Mouse (Mus musculus) left cerebral cortex, postnatal 10 days (tissue): Measurements from ENCODE around the gene Dgkb. TPM values are rescaled to one million over a fixed set of nuclear protein-coding genes. Genes with fewer than 3 reads are reported as not detected.

ENCODE experiments used
- DNase-seq, 2 experiments: peaks; one replicate each; pipeline ENCODE4 v3.0.0; 2021 to 2022; ENCODE audit warnings: low spot score in 2 of 2, mixed read lengths in 1 of 2; ENCODE audit errors: extremely low spot score in 1 of 2
- intact Hi-C: fragments of 180-260 bp; cut with DNase I; formaldehyde crosslinking; loops from one replicate; pipeline ENCODE4 v1.15.1; 2025
- total RNA-seq, 2 experiments: library from RNA; stranded (reverse); gene quantifications; 2 replicates each; pipeline ENCODE4 v1.2.3; 2021

The Dgkb gene
- total RNA-seq, 2 experiments from 2014 or later, result 52.7 to 58.3 TPM

DNA sequence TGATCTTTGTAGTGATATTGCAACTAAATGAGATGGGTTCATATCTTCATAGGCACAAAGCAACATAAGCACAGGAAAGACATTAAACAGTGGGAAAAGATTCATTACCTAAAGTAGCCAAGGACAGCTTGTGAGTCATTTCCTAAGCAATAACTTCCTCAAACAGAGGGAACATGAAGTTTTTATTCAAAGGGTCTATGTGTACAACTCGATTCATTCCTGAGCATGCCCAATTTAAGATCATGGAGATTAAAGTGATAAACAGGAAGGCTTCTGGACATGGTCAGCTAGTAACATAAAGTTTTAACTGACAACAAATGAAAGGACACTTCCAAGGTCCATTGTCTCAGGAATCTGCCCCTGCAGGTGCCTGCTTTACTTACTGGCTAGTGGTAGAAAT, 167.8 kb downstream of the Dgkb start:
- intact Hi-C loops, result no loop called here
- no peak for DNase-seq

DNA sequence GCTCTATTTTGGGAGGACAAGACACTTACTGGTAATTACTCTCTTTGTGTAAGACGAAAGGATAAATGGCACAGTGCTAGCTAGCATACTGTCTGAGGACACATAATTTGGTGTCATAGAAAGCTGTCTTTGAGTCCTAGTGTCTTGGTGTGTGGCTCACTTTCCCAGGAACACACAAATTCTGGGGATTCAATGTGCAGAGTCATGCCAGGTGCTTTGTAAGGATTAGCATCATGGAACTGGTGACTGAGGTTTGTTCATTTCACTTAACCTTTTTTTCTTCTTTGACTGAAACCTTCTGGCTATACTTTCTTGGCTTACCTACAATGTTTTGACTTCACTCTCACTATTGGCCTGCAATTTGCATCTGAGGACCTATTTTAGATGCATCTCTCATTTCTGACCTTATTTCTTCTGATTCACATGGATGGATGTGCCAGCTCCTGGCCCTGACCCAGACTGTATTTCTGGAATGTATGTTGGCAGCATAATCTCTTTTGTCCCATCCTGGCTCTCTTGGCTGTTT, 170.6 kb downstream of the Dgkb start:
- intact Hi-C loops, result no loop called here
- DNase-seq, result no peak

DNA sequence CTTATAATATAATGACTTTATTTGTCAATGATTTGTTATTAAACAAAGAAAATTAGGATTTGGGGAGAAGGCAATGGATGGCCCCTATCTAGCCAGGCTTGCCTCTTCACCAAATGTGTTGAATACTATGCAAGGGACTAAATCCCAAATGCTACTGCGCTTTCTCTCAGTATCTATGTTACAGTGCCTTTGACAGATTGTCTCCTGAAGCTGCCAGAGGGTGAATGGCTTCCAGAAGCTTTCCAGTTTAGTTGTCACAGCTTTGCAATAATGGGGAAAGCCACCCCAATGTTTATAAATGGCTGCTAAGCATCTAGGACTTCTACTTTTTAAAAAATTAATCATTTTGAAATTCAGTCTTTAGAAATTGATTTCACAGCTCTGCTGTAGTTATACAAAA, 175.7 kb downstream of the Dgkb start:
- intact Hi-C loops, result no loop called here

DNA sequence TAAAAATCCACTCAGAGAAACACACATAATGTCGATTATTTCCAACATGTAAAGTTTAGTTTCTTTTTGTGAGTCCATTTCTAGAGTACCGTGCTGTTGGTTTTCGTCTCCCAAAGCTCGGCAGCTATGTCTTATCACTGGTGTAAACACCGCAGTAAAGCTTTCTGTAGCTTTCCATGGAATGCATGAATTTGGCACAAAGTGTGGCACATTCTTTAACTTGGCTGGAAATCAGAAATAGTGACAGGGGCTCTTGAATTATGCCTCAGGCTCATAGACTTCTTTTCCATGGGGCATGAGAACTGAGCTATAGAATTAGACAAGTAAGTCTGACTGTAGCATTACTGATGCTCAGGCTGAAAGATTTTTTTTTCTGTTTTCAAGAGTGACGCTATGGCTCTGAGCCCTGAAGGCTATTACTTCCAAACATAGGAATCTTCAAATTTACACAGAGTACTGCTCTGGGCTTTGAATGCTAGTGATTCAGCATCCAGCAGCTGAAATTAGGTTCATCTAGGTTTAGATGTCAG, 179.0 kb downstream of the Dgkb start:
- DNase-seq, result no peak
- intact Hi-C loops, result no loop called here

More for the DNA sequence above, 175.7 kb downstream of the Dgkb start:
- DNase-seq, result no peak

DNA sequence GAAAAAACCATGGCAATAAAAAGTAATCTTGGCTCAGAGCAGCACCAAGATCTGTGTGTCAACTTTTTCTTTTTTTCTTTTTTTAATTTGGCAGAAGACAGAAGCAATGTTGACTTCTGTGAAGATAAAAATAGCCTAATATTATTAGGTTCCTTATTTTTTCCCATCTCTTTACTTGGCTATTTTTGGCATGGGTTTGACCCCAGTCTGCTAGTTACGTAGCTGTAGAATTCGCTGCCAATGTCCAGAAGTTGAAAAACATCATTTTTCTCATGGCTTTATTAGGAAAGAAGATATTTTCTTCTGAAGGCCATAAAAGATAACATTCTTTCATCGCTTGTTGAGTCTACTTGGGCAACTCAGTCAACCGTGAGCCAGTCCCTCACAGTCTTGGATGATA, 200.1 kb downstream of the Dgkb start:
- intact Hi-C loops, result no loop called here
- DNase-seq, result no peak

DNA sequence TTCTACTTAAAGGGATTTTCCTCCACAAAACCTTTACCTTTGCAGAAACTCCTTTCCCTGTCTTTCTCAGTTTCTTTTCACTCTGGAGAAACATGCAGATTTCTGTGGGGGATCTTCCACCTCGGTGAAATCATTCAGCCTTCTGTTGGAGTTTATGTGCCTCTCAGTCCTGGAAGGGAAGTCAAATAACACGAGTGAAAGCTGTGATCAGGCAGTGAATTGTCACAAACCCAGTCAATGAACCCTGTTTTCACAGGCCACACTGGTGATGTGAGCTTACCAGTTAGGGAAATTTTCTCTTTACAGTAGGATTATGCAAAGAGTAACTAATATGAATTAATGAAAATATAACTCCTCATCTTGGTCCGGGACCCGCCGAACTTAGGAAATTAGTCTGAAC, 229.7 kb downstream of the Dgkb start:
- intact Hi-C loops, result no loop called here
- no peak for DNase-seq

DNA sequence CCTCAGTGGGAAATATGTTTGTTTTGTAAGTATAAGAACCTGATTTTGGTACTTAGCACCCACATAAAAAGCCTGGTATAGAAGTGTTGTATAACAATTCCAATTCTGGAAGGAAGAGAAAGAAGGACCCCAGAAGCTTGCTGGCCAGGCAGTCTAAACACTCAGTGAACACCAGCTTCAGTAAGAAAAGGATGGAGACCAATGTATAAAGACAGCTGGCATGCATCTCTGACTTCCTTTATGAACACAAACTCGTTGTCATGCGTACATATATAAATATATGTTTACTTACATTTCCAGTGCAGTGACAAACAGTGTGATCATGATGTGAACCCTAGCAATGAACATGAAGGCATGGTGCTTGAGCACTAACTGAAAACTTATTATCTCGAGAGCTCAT, 270.7 kb downstream of the Dgkb start:
- no peak for DNase-seq
- intact Hi-C loops, result no loop called here

DNA sequence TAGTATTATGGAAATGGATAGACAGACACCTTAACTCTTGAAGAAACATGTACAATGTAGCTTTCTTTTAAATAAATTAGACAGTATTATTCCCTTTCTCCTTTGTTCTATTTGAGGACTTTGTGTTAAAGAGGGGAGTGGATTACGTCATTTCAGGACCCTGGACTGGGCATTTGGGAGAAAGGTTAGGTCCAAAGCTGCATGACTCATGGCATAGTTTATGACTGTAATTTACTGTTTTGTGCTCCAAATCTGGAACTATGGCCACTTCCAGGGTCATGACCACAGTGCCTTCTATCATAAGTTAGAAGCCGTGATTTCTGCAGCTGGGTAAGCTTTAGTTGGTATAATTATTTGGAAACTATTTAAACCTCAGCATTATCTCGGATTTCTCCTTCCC, 294.4 kb downstream of the Dgkb start:
- DNase-seq, result no peak
- intact Hi-C loops, result loop anchor here (10.0 kb wide), 4 partner anchors 227 to 1397 kb away; no protein-coding TSS in a partner anchor

DNA sequence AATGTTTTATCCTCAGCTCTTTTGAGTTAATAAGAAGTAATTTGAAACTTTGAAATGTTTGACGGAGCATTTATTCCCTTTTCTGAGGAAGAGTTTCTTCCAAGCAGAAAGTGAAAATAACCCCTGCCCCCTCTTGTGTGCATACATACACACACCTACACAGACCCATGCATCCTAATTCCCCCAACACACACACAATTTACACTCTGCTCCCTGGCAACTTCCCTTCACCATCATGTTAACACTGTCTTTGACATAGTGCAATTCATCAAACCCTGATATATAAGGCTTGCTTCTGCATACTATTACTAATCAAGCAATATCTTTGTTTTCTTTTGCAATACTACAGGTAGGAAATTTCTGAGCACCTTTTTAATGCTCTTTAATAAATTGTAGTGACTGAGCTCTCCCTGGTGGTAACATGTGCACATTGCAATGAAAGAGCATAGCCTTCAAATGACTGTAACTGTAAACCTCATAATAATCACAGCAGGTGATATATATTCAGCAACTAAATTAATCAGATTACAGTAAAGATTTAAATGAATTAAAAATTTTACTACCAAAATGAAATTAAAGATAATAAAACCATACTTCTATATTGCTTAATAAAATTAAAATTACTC, 297.6 kb downstream of the Dgkb start:
- intact Hi-C loops, result loop anchor here (10.0 kb wide), 4 partner anchors 230 to 1400 kb away; no protein-coding TSS in a partner anchor
- DNase-seq, result peak in 1 of 2 experiments; percentile 11

DNA sequence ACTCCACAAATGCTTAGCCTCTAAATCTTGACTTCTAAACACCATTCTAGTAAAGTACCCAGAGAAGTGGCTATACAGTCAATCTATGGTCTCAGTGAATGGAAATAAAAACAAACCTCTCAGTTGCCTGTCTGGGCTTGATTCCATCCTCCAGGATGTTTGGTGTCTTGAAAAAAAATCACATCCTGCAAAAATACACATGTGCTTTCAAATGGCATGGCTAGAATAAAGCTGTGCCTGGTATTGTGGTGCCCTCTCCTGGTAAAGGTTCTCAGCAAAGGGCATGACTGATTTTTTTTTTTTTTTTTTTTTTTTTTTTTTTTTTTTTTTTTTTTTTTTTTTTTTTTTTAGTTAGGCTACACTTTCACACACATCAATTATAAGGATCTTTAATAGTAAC, 306.0 kb downstream of the Dgkb start:
- DNase-seq, result peak; percentile 16 to 27
- intact Hi-C loops, result no loop called here

DNA sequence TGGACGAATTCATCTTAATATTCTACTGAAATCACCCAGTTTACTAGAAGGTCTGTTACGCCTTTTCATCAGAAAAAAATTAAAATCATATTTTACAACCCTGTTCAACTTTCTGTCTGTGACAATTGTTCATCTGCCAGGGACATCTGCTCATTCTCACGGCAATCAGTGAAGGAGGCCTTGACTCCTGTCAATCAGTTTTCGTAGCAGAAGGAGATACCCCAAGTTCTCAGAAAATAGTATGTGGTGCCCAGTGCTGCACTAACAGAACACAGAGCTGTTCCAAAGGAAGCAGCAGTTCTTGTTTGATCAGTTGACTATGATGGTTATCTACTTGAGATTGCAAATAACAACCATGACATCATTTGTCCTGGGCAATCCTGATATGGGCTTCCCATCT, 307.8 kb downstream of the Dgkb start:
- DNase-seq, result no peak
- intact Hi-C loops, result no loop called here

DNA sequence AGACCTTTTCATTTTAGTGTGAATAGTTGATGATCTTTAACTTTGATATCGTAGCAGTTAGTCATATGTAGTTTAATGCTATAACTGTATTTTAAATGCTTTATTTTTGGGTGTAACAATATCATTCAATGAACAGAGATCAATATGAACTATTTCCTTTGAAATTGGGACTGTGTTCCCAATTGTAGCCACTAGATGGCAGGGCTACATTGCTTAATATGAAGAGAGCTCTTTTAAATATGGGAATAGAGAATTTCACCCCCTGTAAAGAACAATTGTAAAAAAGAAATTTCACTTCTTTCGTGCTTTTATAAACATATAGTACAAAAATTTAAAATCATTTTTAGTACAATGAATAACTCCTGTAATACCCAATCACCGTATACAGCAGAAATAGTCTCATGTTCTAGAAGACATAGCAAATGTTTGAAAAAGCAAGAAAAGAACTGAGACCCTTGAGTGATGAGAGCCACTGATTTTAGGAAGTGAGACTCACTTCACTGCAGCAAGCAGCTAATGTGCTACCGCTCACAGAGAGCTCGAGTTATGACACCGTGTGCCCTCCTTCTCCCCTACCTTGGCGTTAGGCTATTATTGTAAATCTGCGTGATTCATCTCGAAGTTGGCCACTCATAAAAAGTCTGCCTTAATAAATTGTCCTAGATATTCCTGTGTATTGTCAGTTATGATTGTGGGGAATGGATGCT, 312.8 kb downstream of the Dgkb start:
- peak; percentile 17 to 59 for DNase-seq
- intact Hi-C loops, result no loop called here

DNA sequence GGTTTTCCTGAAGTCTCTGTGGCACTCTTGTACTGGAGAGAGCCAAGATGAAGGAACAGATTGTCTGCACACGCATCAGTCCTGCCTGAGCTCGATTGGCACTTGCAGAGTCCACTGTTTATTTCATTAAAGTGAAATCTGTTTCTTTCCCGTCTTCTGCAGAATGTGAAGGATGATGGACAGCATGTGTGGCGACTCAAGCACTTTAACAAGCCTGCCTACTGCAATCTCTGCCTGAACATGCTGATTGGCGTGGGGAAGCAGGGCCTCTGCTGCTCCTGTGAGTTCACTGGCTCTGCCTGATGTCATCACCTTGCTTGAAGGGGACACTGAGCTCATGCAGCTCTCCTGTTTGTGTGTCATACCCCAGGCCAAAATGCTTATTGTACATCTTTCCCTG, 318.9 kb downstream of the Dgkb start:
- intact Hi-C loops, result loop anchor here (5.0 kb wide), 1 partner anchor 646 kb away; no protein-coding TSS in a partner anchor
- no peak for DNase-seq

DNA sequence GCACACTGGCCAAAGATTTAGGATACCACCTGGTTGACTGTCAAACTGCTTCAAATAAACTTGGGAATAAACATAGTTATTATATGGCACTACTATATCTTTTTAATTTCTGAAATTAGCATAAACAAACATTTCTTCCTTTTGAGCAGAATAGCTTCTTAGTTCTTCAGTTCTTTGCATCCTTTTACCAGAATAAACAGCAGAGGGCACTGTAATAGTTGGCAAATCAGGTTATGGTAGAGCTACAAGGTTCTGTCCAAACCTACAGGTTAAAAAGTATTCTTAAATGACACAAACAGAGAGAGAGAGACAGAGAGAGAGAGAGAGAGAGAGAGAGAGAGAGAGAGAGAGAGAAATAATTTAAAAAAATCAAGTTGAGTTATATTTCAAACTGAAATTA, 322.5 kb downstream of the Dgkb start:
- no peak for DNase-seq
- intact Hi-C loops, result no loop called here

DNA sequence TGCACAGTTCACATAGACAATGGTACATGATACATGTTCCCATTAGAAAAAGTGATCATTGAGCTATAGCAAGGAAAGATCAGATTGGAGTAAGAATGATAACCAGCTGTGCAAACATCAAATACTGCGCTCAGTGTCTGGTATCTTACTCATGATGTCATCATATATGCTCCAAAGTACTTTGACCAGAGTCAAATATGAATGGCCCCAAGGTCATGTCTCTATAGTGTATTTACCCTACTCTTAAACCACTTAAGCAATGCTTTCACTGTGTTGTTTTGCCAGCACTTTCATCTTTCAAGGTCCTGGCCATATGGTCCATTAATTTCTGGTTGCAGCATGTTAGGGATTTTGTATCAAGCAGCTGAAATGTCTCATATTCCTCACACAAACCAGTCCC, 415.1 kb downstream of the Dgkb start:
- intact Hi-C loops, result no loop called here
- no peak for DNase-seq

DNA sequence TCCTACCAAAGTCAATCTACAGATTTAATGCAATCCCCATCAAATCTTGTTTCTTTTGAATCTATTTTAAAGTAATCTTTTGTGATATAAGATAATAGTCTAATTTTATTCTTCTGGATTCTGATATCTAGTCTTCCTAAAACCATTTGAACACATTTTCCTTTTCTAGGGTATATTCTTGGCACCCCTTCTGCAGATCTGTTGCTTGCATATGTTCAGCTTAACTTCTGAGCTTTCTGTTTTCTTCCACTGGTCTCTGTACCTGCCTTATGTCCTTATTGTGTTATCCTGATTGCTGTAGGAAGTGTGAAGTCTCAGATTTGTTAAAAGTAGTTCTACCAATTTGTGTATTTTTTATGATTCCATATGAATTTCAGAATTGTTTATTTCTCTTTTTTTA, 451.3 kb downstream of the Dgkb start:
- intact Hi-C loops, result no loop called here
- no peak for DNase-seq

DNA sequence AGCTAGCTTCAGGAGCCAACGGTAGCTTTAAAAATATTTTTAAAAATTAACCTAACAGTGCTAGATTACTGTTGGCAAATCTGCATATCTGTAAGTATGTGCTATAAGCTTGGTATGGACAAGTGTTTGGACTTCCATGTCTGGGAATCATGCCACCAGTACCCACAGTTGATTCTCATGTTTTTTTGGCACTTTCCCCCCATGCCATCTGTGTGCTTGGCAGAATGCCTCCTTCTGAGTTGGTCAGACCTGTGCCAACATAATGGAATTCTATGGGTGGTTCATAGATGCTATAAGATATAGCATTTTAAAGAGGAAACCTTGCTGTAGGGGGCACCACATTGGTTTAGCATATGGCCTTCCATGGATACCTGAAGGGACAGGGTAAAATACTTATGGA, 484.0 kb downstream of the Dgkb start:
- intact Hi-C loops, result no loop called here
- peak; percentile 25 to 61 for DNase-seq

DNA sequence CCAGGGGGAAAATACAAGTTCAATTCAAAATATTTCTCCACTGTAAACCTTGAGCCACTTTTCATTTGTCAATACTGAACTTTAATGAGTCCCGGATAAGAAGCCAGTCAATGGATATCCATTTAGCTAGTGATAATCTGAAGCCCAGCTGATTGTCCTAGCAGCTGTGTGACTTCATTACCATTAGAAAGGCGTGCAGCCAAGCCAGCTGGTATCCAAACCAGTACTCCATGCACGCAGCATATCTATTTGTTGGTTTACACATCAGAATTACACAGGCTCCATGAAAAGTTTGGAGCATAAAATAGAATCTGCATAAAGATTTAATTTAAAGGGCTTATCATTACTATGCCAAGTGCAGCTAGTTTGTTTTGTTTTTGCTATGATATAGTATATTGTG, 486.3 kb downstream of the Dgkb start:
- intact Hi-C loops, result no loop called here
- DNase-seq, result peak in 1 of 2 experiments; percentile 7

DNA sequence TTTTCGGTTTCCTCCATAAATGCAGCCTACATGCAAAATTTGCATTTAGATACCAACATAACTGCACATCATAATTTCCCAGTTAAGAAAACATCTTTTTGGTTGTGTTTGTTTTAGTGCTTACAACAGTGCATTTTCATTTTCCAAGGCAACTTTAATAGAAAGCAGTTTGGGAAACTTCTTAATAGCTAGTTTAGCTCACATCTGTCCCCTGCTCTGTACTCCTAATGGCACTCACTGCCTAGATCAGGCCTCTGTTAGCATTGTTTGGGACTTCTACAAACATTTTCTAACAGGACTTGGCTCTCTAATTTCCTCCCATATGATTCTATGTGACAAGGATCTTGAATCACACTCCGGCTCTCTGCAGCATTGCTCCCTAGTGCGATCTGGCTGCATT, 486.7 kb downstream of the Dgkb start:
- DNase-seq, result no peak
- intact Hi-C loops, result no loop called here

DNA sequence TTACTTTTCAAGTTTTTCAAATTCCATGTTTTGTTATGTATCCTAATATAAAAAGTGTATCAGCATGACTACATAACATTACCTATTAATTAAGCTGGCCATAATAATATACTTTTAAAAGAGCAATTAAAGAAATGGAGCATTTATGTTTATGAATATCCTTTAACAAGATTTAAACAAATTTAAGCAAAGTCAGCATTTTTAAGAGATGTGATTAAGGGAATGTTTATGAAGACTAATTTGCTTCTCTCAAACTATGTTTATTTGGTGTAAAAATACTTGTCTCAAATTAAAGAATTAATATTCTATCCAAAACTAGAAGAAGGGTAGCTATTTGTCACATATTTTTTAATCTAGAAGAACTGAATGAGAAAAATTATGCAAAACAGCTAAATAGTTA, 492.4 kb downstream of the Dgkb start:
- no peak for DNase-seq
- intact Hi-C loops, result no loop called here
